Mouse (Mus musculus) Patski (cell line): Measurements from ENCODE around the gene Sema5a. TPM values are rescaled to one million over a fixed set of nuclear protein-coding genes. Genes with fewer than 3 reads are reported as not detected.

Source experiments
- ATAC-seq: fragments of 100-300 bp; one replicate; pipeline ENCODE4 v1.8.0; 2021
- CTCF ChIA-PET: fragments of 350-600 bp; sonication (Branson Sonifier 250); formaldehyde crosslinking; loops from one replicate; lab custom pipeline; 2022; ENCODE audit warnings: inconsistent platforms; lab: Charles Lee
- POLR2A ChIA-PET: fragments of 350-600 bp; sonication (Branson Sonifier 250); formaldehyde crosslinking; loops from one replicate; lab custom pipeline; 2022; ENCODE audit warnings: antibody characterized with exemption, inconsistent platforms; lab: Charles Lee
- DNase-seq: peaks from one replicate; pipeline ENCODE4 v3.0.0-alpha.2; 2011; ENCODE audit warnings: low read depth, low spot score
- H3K27me3 ChIP-seq: fragments of 371-371 bp; one replicate; pipeline ENCODE4 v1.5.1; 2021
- CTCF ChIP-seq: fragments of 100-300 bp; IDR thresholded peaks from one replicate; pipeline ENCODE4 v1.5.1; 2021
- in situ Hi-C: fragments of 300-500 bp; cut with MboI; formaldehyde crosslinking; loops from 3 replicates; pipeline ENCODE4 v1.11.1; 2018; ENCODE audit warnings: low pct_unique_long_range_greater_than_20kb, mixed read lengths
- polyA plus RNA-seq: library from polyadenylated mRNA; unstranded; gene quantifications from one replicate; pipeline ENCODE4 v1.2.3, GENCODE M21; 2021

Gene Sema5a
- polyA plus RNA-seq, 1 experiment from 2014 or later, result 69.9 TPM

GRCm38 (mm10) chr15:32376326-32376725 is 131.7 kb downstream of the Sema5a start:
- ChIA-PET POLR2A (no interaction called here), CTCF (interaction anchor here (1.0 to 1.4 kb wide), 2 partner anchors 44 to 66 kb away, joined by 3 read pairs; no protein-coding TSS in a partner anchor)
- ATAC-seq (no peak), DNase-seq (no peak)
- no peaks in the 10 kb centered on the region for H3K27me3 ChIP-seq
- no peak for TF ChIP-seq CTCF
- in situ Hi-C loops, result no loop called here

- no peak for DNase-seq
- in situ Hi-C loops, result no loop called here
- no peak for TF ChIP-seq CTCF
- POLR2A ChIA-PET, result no interaction called here
- ATAC-seq, result no peak
- no peaks in the 10 kb centered on the region for H3K27me3 ChIP-seq
- CTCF ChIA-PET, result no interaction called here
These were observed 133.2 kb downstream of the Sema5a start for GRCm38 (mm10) chr15:32377781-32378180.

- no peak for TF ChIP-seq CTCF
- DNase-seq, result peak; percentile 61
- peak; percentile 86 for ATAC-seq
- POLR2A ChIA-PET, result no interaction called here
- no peaks in the 10 kb centered on the region for H3K27me3 ChIP-seq
- CTCF ChIA-PET, result interaction anchor here (1.4 kb wide), 1 partner anchor 17 kb away, joined by 3 read pairs; no protein-coding TSS in a partner anchor
- in situ Hi-C loops, result no loop called here
These were observed 135.7 kb downstream of the Sema5a start for GRCm38 (mm10) chr15:32380311-32380710.

GRCm38 (mm10) chr15:32382930-32383481 is 138.4 kb downstream of the Sema5a start:
- CTCF ChIA-PET, result interaction anchor here (1.1 to 1.6 kb wide), 4 partner anchors 13 to 112 kb away, joined by 3 to 4 read pairs (median 3); no protein-coding TSS in a partner anchor
- no peak for TF ChIP-seq CTCF
- in situ Hi-C loops, result no loop called here
- DNase-seq, result no peak
- POLR2A ChIA-PET, result no interaction called here
- H3K27me3 ChIP-seq, result no peaks in the 10 kb centered on the region
- ATAC-seq, result peak; percentile 24

GRCm38 (mm10) chr15:32396241-32396890 is 151.8 kb downstream of the Sema5a start:
- in situ Hi-C loops, result no loop called here
- CTCF ChIA-PET, result interaction anchor here (0.6 to 1.6 kb wide), 6 partner anchors 11 to 27 kb away, joined by 3 to 8 read pairs (median 3); no protein-coding TSS in a partner anchor
- TF ChIP-seq CTCF, result no peak
- POLR2A ChIA-PET, result interaction anchor here (0.9 kb wide), 1 partner anchor 10 kb away, joined by 3 read pairs; no protein-coding TSS in a partner anchor
- DNase-seq, result no peak
- ATAC-seq, result no peak
- no peaks in the 10 kb centered on the region for H3K27me3 ChIP-seq

- ChIA-PET CTCF (interaction anchor here (0.6 to 1.6 kb wide), 3 partner anchors 11 to 27 kb away, joined by 3 read pairs; no protein-coding TSS in a partner anchor), POLR2A (interaction anchor here (0.9 kb wide), 1 partner anchor 9 kb away, joined by 3 read pairs; no protein-coding TSS in a partner anchor)
- TF ChIP-seq CTCF, result no peak
- no peak for ATAC-seq
- in situ Hi-C loops, result no loop called here
- H3K27me3 ChIP-seq, result no peaks in the 10 kb centered on the region
- no peak for DNase-seq
These were observed 152.5 kb downstream of the Sema5a start for GRCm38 (mm10) chr15:32397064-32397463.

GRCm38 (mm10) chr15:32398721-32399120 is 154.1 kb downstream of the Sema5a start:
- POLR2A ChIA-PET, result no interaction called here
- TF ChIP-seq CTCF, result no peak
- ATAC-seq (no peak), DNase-seq (no peak)
- CTCF ChIA-PET, result interaction anchor here (0.9 to 1.5 kb wide), 5 partner anchors 12 to 153 kb away, joined by 3 to 5 read pairs (median 4); no protein-coding TSS in a partner anchor
- no peaks in the 10 kb centered on the region for H3K27me3 ChIP-seq
- in situ Hi-C loops, result no loop called here

GRCm38 (mm10) chr15:32401909-32402527 is 157.4 kb downstream of the Sema5a start:
- DNase-seq, result no peak
- H3K27me3 ChIP-seq, result no peaks in the 10 kb centered on the region
- in situ Hi-C loops, result no loop called here
- ChIA-PET POLR2A (no interaction called here), CTCF (interaction anchor here (1.1 to 1.7 kb wide), 3 partner anchors 9 to 69 kb away, joined by 3 to 6 read pairs (median 5); no protein-coding TSS in a partner anchor)
- no peak for ATAC-seq
- TF ChIP-seq CTCF, result no peak

GRCm38 (mm10) chr15:32403321-32403720 is 158.7 kb downstream of the Sema5a start:
- CTCF ChIA-PET, result interaction anchor here (1.0 kb wide), 1 partner anchor 20 kb away, joined by 3 read pairs; no protein-coding TSS in a partner anchor
- POLR2A ChIA-PET, result no interaction called here

GRCm38 (mm10) chr15:32406436-32406835 is 161.8 kb downstream of the Sema5a start:
- no peak for ATAC-seq

More at GRCm38 (mm10) chr15:32403321-32403720, 158.7 kb downstream of the Sema5a start:
- no peaks in the 10 kb centered on the region for H3K27me3 ChIP-seq
- no peak for TF ChIP-seq CTCF
- in situ Hi-C loops, result no loop called here
- ATAC-seq (no peak), DNase-seq (no peak)

More at GRCm38 (mm10) chr15:32406436-32406835, 161.8 kb downstream of the Sema5a start:
- in situ Hi-C loops, result no loop called here
- ChIA-PET POLR2A (interaction anchor here (1.0 kb wide), 1 partner anchor 10 kb away, joined by 3 read pairs; no protein-coding TSS in a partner anchor), CTCF (interaction anchor here (0.6 to 1.4 kb wide), 3 partner anchors 8 to 146 kb away, joined by 3 read pairs; no protein-coding TSS in a partner anchor)
- TF ChIP-seq CTCF, result no peak
- H3K27me3 ChIP-seq, result no peaks in the 10 kb centered on the region
- no peak for DNase-seq
